Mouse (Mus musculus) heart, embryonic 15.5 days (tissue): Measurements from ENCODE around the gene Ddx50. TPM values are rescaled to one million over a fixed set of nuclear protein-coding genes. Genes with fewer than 3 reads are reported as not detected.

Experiments used
- ATAC-seq: fragments of 200-750 bp; cut with Nextera tagmentation; replicated peaks from 2 replicates; pipeline ENCODE4 v1.8.0; 2017; ENCODE audit warnings: low read depth, moderate TSS enrichment; ENCODE audit not compliant: insufficient number of reproducible peaks, insufficient read depth, low FRiP score
- H3K27ac ChIP-seq: fragments of 300-500 bp; sonication (generic); 2 replicates; pipeline ENCODE4 v1.5.1; 2015; ENCODE audit warnings: mild to moderate bottlenecking, inconsistent platforms
- H3K27me3 ChIP-seq: fragments of 300-500 bp; sonication (generic); 2 replicates; pipeline ENCODE4 v1.6.1; 2015; ENCODE audit warnings: inconsistent platforms
- H3K36me3 ChIP-seq: fragments of 300-500 bp; sonication (generic); 2 replicates; pipeline ENCODE4 v1.6.1; 2015; ENCODE audit warnings: mild to moderate bottlenecking, inconsistent platforms
- H3K4me1 ChIP-seq: fragments of 300-500 bp; sonication (generic); replicated peaks from 2 replicates; pipeline ENCODE4 v1.6.1; 2015; ENCODE audit warnings: inconsistent platforms
- H3K4me2 ChIP-seq: fragments of 300-500 bp; sonication (generic); 2 replicates; pipeline ENCODE4 v1.6.1; 2015; ENCODE audit warnings: inconsistent platforms, mild to moderate bottlenecking, moderate library complexity
- H3K4me3 ChIP-seq: fragments of 300-500 bp; sonication (generic); 2 replicates; pipeline ENCODE4 v1.5.1; 2015; ENCODE audit warnings: mild to moderate bottlenecking, inconsistent platforms
- H3K9ac ChIP-seq: fragments of 300-500 bp; sonication (generic); 2 replicates; pipeline ENCODE4 v1.6.1; 2015; ENCODE audit warnings: mild to moderate bottlenecking, inconsistent platforms
- H3K9me3 ChIP-seq: fragments of 300-500 bp; sonication (generic); replicated peaks from 2 replicates; pipeline ENCODE4 v1.6.1; 2016; ENCODE audit warnings: inconsistent platforms
- WGBS: fragments of 180-500 bp; shearing (Covaris S2); methylation state at CpG from one replicate; pipeline ENCODE4 v1.1.7; 2015; ENCODE audit warnings: mixed read lengths; 5-methylcytosine and 5-hydroxymethylcytosine counted together
- polyA plus RNA-seq: library from polyadenylated mRNA; unstranded; fragments of >200 nt; fragmentation: Nextera tagmentation; extraction: Ambion mirVana; gene quantifications from 2 replicates; pipeline ENCODE4 v1.2.1, GENCODE M21; 2015

The Ddx50 gene
- 85.2 and 86.2 TPM in 2 replicates for polyA plus RNA-seq

DNA sequence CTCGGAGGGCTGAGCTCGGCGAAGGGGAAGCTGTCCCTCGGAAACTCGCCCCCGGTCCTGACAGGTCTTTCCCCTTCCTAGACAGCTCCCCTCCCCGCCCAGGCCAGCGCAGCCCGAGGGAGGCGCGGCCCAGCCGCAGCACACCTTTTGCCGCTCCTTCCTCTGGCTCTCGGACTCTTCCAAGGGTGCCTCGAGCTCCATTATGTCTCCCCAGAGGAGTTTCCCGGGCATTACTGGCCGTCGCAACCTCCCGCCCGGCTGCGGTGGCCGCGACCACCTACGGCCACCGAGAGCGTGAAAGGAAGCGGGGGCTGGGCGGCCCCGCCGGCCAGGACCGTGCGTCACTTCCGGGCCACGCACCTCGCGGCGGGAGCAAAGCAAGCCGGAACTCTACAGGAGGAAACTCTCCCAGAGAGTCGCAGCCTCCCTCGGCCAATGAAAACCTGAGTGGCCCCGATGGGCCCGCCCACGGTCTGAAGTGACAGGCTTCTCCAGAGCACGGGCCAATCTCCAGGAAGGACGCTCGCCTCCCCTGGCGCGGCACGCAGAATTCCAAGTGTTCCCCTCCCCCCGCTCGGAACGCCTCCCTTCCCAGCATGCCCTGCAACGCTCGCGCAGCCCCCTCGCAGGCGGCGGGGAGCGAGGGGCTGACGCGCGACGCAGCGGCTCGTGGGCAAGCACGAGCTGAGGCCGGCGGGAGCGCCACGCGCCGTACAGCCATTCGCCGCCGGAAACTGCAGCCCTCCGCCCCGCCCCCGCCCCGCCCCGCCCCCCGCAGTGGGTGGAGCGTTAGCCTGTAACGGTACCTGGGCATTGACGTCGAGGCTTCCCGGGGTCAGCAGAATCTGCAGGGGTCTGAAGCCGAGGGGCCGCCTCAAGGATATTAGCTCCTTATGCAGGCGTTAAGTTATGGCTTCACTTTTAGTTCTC lies at the start of gene Ddx50:
Gene Ddx50, minus strand, starts transcription at position 338 of the 930 bp plus-strand sequence.
- under 1% methylated on average over 89 of the region's 89 CpGs for WGBS
- peak within 1 kb of the TSS; percentile 98 for H3K27ac ChIP-seq
- peak within 1 kb of the TSS; percentile 95 for H3K4me3 ChIP-seq
- H3K9ac ChIP-seq: peak within 1 kb of the TSS; percentile 96
- H3K36me3 ChIP-seq: peaks cover 7% of the 10 kb centered on the region
- H3K9me3 ChIP-seq: no peaks in the 10 kb centered on the region
- peak within 1 kb of the TSS; percentile 71 for H3K4me2 ChIP-seq
- peak; percentile 99 for ATAC-seq
- peaks cover 12% of the 10 kb centered on the region for H3K4me1 ChIP-seq
- H3K27me3 ChIP-seq: no peaks in the 10 kb centered on the region

DNA sequence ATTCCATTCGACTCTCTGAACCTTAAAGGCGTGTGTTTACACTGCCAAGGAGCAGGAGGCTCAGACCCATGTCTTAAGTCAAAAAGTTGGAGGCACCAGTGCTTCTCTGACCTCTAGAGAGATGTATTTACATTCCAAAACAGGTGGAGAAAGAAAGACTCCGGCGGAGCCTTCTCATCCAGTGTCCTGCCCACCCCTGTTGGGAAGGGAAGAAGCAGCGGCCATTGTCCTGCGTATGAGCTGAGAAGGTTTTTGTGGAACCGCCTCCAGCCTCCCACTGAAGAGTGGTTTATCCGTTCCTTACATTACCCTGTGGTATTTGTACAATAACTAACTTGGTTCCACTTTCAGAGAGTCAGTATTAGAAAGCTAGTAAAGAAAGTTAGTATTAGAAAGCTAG lies 41.8 kb upstream of the Ddx50 start:
- Histone ChIP-seq H3K4me2 (no peak overlapping the region), H3K4me1 (no peaks in the 10 kb centered on the region), H3K27me3 (no peaks in the 10 kb centered on the region), H3K9ac (no peak overlapping the region), H3K36me3 (no peaks in the 10 kb centered on the region), H3K27ac (no peak overlapping the region), H3K4me3 (no peak overlapping the region), H3K9me3 (no peaks in the 10 kb centered on the region)
- WGBS: 62% methylated on average over 8 of the region's 8 CpGs
- no peak for ATAC-seq

DNA sequence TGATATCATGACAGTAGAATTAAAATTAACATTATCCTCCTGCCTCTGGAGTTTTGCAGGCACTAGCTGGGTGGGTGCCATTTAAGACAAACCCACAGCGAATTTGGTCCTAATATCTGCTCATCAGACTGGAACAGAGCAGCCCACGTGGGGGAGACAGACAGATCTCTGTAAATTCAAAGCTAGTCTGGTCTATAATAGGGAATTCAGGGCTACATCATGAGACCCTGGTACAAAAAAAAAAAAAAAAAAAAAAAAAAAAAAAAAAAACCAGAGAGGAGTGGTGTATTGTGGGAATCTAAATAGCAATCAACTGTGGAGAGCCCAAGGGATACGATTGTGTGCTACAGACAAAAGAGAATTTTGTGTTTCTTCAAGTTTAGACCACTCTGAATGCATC lies 41.2 kb upstream of the Ddx50 start:
- H3K27ac ChIP-seq: no peak overlapping the region
- no peak for ATAC-seq
- H3K4me1 ChIP-seq: no peaks in the 10 kb centered on the region
- H3K9ac ChIP-seq: no peak overlapping the region
- 82% methylated on average over 3 of the region's 3 CpGs for WGBS
- H3K4me2 ChIP-seq: no peak overlapping the region
- no peak overlapping the region for H3K4me3 ChIP-seq
- no peaks in the 10 kb centered on the region for H3K9me3 ChIP-seq
- no peaks in the 10 kb centered on the region for H3K36me3 ChIP-seq
- no peaks in the 10 kb centered on the region for H3K27me3 ChIP-seq

DNA sequence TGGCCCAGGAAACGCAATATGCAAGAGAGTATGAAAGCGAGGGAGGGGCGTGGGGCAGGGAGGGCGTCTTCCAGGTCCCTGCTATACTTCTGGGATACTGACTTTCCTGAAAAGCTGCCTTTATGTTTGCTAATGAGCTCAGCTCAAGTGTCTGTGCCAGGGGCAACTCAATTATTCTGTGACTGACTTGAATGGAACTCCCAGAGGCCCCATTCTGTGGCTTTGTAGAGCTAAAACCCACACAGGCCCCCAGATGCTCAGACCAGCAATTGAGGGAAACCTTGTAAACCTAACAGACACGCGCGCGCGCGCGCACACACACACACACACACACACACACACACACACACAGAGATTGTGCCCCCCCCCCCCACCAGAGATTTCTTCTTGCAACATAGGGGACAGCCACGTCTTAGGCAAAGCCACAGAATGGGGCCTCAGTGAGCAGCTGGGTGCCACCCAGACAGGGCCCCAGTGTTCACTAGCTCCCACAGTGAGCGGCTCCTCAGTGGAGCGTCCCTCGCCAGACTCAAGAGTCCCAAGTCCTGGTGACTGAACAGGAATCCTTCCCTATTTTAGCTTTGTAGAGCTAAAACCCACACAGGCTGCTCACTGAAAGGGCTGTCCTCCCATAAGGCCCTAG lies 36.1 kb upstream of the Ddx50 start:
- Histone ChIP-seq H3K9ac (no peak overlapping the region), H3K36me3 (no peaks in the 10 kb centered on the region), H3K4me1 (peaks cover 3% of the 10 kb centered on the region; the same call in 1 of the 2 replicates), H3K4me2 (no peak overlapping the region), H3K27me3 (no peaks in the 10 kb centered on the region), H3K4me3 (no peak overlapping the region), H3K27ac (no peak overlapping the region), H3K9me3 (no peaks in the 10 kb centered on the region)
- WGBS: 74% methylated on average over 15 of the region's 15 CpGs
- ATAC-seq: no peak

DNA sequence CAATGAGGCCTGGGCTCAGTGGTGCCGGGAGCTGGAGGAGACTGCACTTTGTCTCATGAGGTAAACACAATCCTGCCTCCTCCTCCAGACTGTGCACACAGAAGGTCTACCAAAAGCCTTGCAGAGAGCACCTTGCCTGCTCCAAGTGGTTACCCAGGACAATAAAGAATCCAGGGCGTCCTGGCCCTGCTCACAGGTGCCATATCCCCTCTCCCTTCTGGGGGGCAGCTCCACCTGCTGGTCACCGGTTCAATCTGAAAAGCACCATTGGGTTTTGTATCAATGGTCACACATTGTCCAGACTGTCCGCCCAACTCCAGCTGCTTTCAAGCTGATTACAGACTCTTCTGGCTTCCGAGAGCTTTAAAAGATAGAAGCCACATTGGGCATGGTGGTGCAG lies 32.0 kb upstream of the Ddx50 start:
- peaks cover 8% of the 10 kb centered on the region; the same call in 1 of the 2 replicates for H3K9me3 ChIP-seq
- no peak overlapping the region for H3K4me3 ChIP-seq
- no peak for ATAC-seq
- WGBS: 41% methylated on average over 5 of the region's 5 CpGs
- peaks cover 3% of the 10 kb centered on the region; the same call in 1 of the 2 replicates for H3K4me1 ChIP-seq
- H3K9ac ChIP-seq: no peak overlapping the region
- 0 out of 2 replicates have a peak, but pooled peaks cover 3% of the 10 kb centered on the region for H3K27me3 ChIP-seq
- H3K4me2 ChIP-seq: no peak overlapping the region
- no peaks in the 10 kb centered on the region for H3K36me3 ChIP-seq
- H3K27ac ChIP-seq: no peak overlapping the region

DNA sequence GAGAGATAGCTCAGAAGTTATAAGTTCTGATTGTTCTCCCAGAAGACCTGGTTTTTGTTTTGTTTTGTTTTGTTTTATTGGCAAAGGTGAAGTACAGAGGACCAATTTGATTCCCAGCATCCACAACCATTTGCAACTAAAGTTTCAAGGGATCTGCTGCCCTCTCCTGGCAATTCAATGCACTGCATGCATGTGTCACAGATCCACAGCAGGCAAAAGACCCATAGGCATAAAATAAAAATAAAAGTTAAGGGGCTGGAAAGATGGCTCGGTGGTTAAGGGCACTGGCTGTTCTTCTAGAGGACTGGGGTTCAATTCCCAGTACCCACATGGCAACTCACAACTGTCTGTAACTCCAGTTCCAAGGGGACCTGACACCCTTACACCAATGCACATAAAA lies 28.8 kb upstream of the Ddx50 start:
- ATAC-seq: no peak
- no peak overlapping the region for H3K27ac ChIP-seq

GRCm38 (mm10) chr10:62677329-62677728 lies 26.3 kb upstream of the Ddx50 start:
- H3K36me3 ChIP-seq: no peaks in the 10 kb centered on the region
- WGBS: 66% methylated on average over 5 of the region's 5 CpGs
- no peak overlapping the region for H3K4me3 ChIP-seq
- 0 out of 2 replicates have a peak, but pooled peaks have one; percentile 14 for ATAC-seq
- H3K4me2 ChIP-seq: no peak overlapping the region
- no peaks in the 10 kb centered on the region for H3K4me1 ChIP-seq
- no peak overlapping the region for H3K9ac ChIP-seq
- H3K27me3 ChIP-seq: 0 out of 2 replicates have a peak, but pooled peaks cover 3% of the 10 kb centered on the region
- peaks cover 8% of the 10 kb centered on the region; the same call in 1 of the 2 replicates for H3K9me3 ChIP-seq
- H3K27ac ChIP-seq: no peak overlapping the region

More for the DNA sequence above, 28.8 kb upstream of the Ddx50 start:
- Histone ChIP-seq H3K4me1 (no peaks in the 10 kb centered on the region), H3K9ac (no peak overlapping the region), H3K9me3 (peaks cover 8% of the 10 kb centered on the region; the same call in 1 of the 2 replicates), H3K36me3 (no peaks in the 10 kb centered on the region), H3K4me2 (no peak overlapping the region), H3K4me3 (no peak overlapping the region), H3K27me3 (0 out of 2 replicates have a peak, but pooled peaks cover 3% of the 10 kb centered on the region)
- 76% methylated on average over 1 of the region's 1 CpGs for WGBS

DNA sequence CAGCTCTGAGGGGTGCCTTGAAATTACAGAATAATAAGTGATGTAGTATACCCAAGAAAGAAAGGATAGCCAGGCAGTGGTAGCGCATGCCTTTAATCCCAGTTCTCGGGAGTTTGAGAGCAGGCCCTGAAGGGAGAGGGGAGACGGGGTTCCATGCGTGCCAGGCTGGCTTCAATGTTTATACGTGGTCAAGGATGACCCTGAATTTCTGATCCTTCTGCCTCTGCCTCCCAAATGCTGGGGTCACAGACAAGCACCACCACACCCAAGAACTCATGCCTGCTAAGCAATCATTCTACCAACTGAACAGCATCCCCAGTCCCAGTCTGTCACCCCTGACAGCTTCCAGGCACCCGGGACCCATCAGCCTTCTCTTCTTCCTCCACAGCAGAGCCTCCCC lies 25.2 kb upstream of the Ddx50 start:
- H3K4me1 ChIP-seq: no peaks in the 10 kb centered on the region
- ATAC-seq: no peak
- WGBS: 77% methylated on average over 6 of the region's 6 CpGs
- no peaks in the 10 kb centered on the region for H3K36me3 ChIP-seq
- H3K27me3 ChIP-seq: 0 out of 2 replicates have a peak, but pooled peaks cover 1% of the 10 kb centered on the region
- H3K4me2 ChIP-seq: no peak overlapping the region
- H3K27ac ChIP-seq: no peak overlapping the region
- no peak overlapping the region for H3K4me3 ChIP-seq
- H3K9me3 ChIP-seq: peaks cover 8% of the 10 kb centered on the region; the same call in 1 of the 2 replicates
- H3K9ac ChIP-seq: no peak overlapping the region

GRCm38 (mm10) chr10:62672359-62672758 lies 21.3 kb upstream of the Ddx50 start:
- Histone ChIP-seq H3K4me3 (no peak overlapping the region), H3K9ac (no peak overlapping the region), H3K27me3 (no peaks in the 10 kb centered on the region), H3K9me3 (no peaks in the 10 kb centered on the region), H3K36me3 (no peaks in the 10 kb centered on the region), H3K4me2 (no peak overlapping the region), H3K4me1 (no peaks in the 10 kb centered on the region), H3K27ac (no peak overlapping the region)
- WGBS: 95% methylated on average over 2 of the region's 2 CpGs
- ATAC-seq: no peak

DNA sequence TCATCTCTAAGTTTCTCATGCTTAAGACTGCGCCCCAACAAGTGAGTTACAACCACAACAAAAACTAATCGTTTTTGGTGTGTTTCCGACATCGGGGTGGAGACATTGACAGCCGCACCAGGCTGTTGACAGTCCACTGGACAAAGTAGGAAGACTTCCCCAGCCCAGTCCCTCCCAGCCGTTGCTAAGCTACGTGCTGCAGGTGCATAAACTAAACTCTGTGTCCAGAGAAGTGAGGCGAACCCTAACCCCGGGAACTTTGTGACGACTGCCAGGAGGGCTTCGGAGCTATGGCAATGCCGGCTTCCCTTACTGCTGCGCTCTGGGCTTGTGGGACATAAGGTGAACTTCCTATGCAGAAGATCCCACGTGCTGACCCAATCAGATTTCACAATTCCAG lies 18.2 kb upstream of the Ddx50 start:
- no peak for ATAC-seq
- H3K4me3 ChIP-seq: no peak overlapping the region
- H3K27me3 ChIP-seq: no peaks in the 10 kb centered on the region
- H3K9me3 ChIP-seq: no peaks in the 10 kb centered on the region
- H3K4me1 ChIP-seq: peaks cover 12% of the 10 kb centered on the region
- 69% methylated on average over 14 of the region's 14 CpGs for WGBS
- H3K4me2 ChIP-seq: no peak overlapping the region
- no peak overlapping the region for H3K9ac ChIP-seq
- no peaks in the 10 kb centered on the region for H3K36me3 ChIP-seq
- H3K27ac ChIP-seq: no peak overlapping the region

DNA sequence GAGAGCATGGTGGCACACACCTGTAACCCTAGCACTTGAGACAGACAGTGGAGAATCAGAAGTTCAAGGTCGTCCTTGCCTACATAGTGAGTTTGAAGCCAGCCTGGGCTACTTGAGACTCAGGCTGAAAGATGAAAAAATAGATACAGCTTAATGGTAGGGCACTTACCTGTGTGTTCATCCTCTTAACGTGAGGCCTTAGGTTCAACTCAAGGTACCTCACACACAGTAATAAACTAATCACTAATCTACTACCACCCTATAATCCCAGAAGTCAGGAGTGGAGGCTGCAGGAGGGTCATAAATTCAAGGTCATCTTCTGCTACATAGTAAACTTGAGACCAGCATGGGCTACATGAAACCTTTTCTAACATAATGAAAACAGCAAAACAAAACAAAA lies 17.4 kb upstream of the Ddx50 start:
- Histone ChIP-seq H3K27ac (no peak overlapping the region), H3K4me3 (no peak overlapping the region), H3K36me3 (no peaks in the 10 kb centered on the region), H3K4me1 (peaks cover 12% of the 10 kb centered on the region), H3K9me3 (no peaks in the 10 kb centered on the region), H3K4me2 (no peak overlapping the region), H3K9ac (no peak overlapping the region), H3K27me3 (no peaks in the 10 kb centered on the region)
- no peak for ATAC-seq
- WGBS: 67% methylated on average over 2 of the region's 2 CpGs
